Mouse (Mus musculus) brain, embryonic 14.5 days (tissue): ENCODE data around the gene Fanci. TPM values are rescaled to one million over a fixed set of nuclear protein-coding genes. Genes with fewer than 3 reads are reported as not detected.
A peak's percentile ranks its signal among the peaks of the same experiment; 100 is the strongest.

Experiments
- DNase-seq: peaks from one replicate; pipeline ENCODE4 v3.0.0-alpha.2; 2011; ENCODE audit warnings: low read depth
- CTCF ChIP-seq: fragments of 200-500 bp; IDR thresholded peaks from 2 replicates; pipeline ENCODE4 v1.5.1; 2012; ENCODE audit warnings: inconsistent platforms, mild to moderate bottlenecking, moderate library complexity, borderline replicate concordance; ENCODE audit not compliant: insufficient read depth, insufficient read length; ENCODE audit errors: extremely low read depth
- POLR2A ChIP-seq: fragments of 200-500 bp; IDR thresholded peaks from 2 replicates; pipeline ENCODE4 v1.6.1; 2012; ENCODE audit warnings: mild to moderate bottlenecking, inconsistent platforms, borderline replicate concordance; ENCODE audit not compliant: poor library complexity, insufficient read depth, insufficient read length, severe bottlenecking; ENCODE audit errors: extremely low read depth
- polyA plus RNA-seq: library from polyadenylated mRNA; depleted of rRNA; stranded (reverse); fragments of >200 nt; gene quantifications from 2 replicates; pipeline ENCODE4 v1.2.3, GENCODE M21; 2012

The Fanci gene
- polyA plus RNA-seq, 1 experiment: 3.2 TPM

DNA sequence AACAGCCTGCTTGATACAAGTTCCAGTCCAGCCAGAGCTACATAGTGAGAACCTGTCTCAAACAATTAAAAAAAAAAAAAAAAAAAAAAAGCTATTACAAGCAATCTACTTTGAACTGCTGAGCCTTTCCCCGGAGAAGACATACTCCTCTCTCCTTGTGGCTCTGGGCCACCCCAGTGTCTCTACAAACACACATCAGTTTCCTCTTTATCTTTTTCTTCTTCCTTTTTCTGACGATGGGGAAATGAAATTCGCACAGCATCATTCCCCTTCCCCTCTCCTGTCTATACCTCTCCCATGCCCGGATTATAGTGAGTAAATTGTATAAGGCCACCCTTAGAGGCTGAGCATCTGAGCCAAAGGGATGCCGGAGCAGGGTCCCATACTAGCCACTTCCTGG lies 23.1 kb upstream of the Fanci start:
- no peak for TF ChIP-seq CTCF
- TF ChIP-seq POLR2A: no peak
- no peak for DNase-seq

DNA sequence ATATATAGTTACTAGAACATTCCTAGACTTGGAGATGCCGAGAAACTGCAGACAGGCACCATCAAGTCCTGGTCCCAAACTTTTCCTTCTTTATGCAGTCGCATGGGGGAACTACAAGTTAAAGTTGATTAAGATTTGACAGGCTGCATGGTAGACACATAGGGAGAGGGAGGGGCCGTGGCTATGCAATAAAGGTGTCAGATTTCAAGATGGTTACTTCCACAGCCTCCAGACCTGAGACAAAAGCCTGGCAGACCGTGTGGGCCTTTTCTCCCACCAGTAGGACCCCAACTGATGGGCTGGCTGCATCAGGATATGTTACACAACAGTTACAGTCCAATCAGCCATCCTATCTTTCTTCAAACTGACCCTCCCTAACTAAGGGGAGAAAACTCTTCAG lies 22.3 kb upstream of the Fanci start:
- no peak for TF ChIP-seq CTCF
- no peak for TF ChIP-seq POLR2A
- DNase-seq: no peak

DNA sequence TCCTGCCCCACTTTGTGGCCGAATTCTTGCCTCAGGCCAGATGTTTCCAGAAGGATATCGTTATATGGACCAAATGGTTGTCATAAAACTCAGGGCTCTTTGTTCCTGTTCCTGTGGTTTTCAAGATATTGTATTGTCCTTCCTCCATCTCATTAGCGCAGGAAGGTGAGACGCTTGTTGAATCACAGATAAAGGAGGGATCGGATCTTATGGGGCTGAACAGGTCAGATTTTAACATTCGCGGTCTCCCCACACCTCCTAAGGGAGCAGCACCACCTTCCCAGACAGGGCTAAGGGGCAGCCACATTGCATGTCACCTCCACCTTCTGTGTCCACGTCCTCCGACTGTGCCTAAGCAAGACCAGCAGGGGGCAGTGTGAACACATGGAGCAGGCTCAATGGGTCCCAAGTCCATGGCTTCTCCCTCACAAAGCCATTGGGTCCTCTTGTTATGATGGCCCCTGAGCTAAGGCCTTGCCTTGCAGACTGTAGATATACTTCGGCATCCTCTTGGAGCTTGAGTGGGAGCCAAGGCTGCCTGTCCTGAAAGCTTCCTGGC lies 20.3 kb upstream of the Fanci start:
- peak; percentile 93 for TF ChIP-seq CTCF
- no peak for TF ChIP-seq POLR2A
- DNase-seq: peak; percentile 79

DNA sequence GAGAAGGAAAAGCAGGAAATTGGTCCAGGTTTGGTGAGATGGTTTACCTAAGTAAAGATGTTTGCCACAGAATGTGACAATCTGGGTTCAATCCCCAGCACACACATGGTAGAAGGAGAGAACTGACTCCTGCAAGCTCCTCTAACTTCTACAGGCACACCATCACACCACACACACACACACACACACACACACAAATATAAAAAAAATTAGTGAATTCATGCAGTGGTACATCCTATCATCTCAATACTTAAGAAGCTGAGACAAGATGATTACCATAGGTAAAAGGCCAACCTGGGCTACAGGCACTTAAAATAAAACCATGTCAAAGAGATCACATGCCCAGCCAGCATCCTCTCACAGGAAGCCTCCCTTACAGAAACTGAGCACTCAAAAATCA lies 17.7 kb upstream of the Fanci start:
- no peak for DNase-seq
- TF ChIP-seq POLR2A (no peak), CTCF (no peak)

DNA sequence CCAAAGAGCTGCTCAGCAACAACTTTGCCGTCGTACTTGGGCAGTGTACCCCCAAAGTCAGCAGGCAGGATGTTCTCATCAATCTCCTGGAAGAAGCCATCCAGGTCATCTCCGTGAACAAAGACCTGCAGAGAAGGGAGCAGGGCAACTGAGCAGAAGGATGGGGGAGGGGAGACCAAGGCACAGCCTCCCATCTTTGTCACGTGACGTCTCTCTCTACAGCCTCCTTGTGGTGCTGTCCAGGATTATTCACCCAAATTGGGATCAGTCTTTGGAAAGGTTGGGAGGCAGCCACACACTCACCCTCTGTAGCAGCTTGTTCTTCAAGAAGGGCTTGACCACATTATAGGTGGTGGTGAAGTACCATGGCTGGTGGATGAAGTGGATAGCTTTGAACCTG lies 16.1 kb upstream of the Fanci start:
- TF ChIP-seq POLR2A: no peak
- TF ChIP-seq CTCF: no peak
- DNase-seq: no peak

DNA sequence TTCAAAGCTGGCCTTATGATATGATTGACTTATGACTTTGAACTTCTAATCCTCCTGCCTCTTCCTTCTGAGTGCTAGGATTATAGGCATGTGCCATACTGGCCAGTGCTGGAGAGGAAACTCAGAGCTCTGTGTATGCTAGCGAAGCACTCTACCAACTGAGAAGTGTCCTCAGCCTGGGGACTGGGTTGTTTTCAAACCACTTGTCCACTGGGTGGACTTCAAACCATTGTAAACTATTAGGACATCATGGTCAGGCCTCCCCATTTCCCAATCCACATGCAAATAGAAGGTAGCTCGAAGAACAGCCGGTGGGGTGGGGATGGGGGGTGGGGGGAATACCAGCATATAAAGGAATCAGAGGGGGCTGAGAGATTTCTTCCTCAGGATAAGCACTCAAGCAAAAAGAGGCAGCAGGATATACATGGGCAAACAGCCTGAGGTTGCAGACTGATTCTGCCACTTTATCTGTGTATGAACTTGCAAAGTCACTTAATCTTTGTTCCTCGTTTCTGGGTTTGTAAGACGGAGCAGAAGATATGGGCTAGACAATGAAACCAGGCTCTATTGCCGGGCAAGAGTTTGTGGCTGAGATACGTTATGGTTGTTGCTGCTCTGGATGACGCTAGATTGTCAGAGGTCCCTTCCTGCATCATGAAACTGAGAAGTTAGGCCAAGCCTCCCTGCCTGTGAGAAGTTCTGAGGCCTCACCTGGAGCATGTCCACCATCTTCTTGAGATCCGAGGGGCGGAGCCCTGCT lies 15.0 kb upstream of the Fanci start:
- TF ChIP-seq CTCF (no peak), POLR2A (no peak)
- no peak for DNase-seq

DNA sequence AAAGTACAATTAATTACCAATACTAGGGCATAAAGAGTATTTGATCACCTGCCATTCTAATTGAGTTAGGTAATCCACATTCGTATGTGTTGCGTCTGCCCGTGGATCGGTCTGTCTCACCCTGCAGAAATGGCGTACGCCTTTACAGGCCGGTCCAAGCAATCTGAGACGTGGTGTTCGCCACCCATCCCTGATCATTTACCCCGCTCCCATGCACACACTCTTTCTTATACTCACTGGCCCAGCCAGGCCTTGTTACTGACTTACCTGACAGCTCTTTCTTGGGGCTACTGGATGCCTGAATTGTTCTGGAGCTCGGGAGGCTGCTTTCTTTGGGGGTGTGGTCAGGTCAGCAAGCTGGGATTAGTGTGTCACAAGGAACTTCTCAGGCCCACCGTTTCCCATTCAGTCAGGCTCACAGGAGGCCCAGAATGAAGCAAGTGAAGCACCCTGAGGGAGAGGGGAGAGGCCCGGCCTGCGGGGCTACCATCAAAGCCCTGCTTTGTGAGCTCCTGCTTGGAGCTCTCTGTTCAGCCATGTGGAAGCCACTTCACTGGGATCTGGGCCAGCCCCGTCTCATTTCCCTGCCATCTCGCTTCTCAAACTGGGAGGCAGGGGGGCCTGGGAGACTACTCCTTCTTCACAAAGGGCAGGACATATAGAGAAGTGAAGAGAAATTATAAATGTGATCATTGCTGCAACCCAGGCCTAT lies 5.2 kb upstream of the Fanci start, which contains the start of gene Rlbp1:
Gene Rlbp1 (minus strand): TSS at position 627 of the 712 bp plus-strand sequence.
- TF ChIP-seq POLR2A (no peak), CTCF (no peak)
- peak; percentile 92 for DNase-seq

DNA sequence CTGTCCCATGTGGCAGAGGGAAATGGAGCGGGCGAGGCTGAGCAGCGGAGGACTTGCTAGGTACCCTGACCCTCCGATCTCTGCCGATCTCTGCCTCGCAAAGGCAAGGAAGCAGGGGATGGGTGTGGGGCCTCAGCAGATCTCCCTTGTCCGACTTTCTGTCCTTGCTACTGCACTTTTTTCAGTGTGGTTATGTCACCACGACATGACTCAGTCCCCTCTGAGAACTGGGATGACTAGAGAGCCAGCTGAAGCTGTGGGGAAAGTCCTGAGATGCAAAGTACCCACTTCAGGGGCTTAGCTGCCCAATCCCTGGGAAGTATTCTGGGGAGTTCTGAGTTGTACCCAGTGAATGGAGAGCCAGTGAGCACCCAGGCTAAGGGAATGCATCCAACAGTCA lies 4.6 kb upstream of the Fanci start:
- DNase-seq: no peak
- TF ChIP-seq CTCF: no peak
- TF ChIP-seq POLR2A: no peak

DNA sequence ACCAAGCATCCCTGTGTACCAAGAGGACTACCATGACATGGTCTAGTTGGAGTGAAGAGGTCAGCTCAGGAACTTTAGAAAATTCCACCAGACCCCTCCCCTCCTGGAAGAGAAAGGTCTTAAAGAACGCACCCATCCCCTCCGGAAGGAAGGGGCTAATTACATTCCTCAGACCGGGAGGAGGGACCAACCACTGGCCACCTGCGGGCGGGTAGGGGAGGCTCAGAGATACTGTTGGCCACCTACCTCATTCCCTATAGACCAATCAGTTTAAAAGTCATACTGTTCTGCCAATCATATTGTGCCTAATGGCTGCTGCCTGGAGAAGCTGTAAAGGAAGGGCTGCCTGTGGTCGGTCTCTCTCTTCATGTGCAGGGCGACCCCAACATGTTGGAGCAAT lies 3.7 kb upstream of the Fanci start:
- no peak for DNase-seq
- no peak for TF ChIP-seq POLR2A
- TF ChIP-seq CTCF: no peak

DNA sequence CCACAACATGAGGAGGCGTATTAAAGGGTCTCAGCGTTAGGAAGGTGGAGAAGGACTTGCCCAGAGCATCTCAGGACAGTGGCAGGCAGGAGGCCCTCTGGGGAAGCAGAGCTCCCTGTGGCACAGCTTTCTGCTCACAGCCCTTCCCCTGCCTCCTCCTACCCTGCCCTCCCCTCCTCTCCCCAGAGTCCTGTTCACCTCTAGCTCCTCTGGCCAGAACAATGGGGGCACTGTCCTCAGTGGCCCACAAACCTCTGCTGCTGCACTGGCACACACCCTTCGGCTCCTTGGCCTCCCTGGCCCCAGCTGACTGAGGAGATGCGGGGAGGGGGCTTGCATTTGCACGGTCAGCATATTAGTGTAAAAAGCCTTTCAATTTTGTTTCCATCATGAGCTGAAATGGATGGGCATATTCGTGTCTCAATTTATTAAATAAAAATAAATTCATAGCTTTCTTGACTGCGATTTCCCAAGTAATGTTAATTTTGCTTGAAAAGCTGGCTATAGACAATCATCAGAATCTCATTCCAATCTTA lies 3.0 kb upstream of the Fanci start:
- TF ChIP-seq CTCF (no peak), POLR2A (no peak)
- peak; percentile 55 for DNase-seq

DNA sequence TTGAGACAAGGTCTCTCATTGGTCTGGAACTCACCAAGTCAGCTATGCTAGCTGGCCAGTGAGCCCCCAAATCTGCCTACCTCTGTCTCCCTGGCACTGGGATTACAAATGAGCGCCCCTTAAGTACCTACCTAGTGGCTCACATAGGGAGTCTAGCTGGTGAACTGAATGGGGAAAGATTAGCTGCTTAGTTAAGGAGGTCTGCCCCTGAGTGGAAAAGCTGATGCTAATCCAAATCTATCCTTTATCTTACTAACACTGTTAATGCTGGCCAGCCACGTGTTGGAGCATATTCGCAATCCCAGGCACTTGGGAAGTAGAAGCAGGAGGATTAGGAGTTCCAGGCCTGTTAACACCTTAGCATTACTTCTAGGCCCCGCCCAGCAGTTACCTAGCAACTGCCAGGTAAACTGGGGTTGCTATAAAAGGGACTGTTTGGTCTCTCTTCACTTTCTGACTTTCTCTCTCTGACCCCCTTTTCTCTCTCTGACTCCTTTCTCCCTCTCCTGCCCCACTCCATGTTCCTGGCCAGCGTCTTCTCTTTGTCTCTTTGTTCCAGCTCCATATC lies 1.5 kb upstream of the Fanci start:
- DNase-seq: no peak
- no peak for TF ChIP-seq POLR2A
- no peak for TF ChIP-seq CTCF
